In the genomic region with DNA sequence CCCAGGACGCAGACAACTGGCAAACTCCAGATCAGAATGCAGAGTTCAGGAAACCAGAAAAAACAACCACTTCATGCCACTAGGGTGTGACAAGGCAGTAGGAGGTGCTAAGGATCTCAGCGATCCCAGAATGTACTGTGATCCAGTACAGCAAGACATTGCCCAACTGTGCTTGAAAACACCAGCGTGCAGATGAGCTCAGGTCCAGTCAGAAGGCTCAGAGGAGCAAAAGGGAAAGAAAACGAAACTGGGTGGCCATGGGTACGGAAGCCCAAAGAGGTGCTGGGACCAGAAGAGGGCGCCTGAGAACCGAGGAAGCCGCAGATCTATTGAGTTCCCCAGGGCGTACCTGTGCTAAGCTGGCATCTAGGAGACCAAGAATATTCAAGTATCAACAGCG, we compare ENCODE assay signal across 8 mouse cellular contexts. TPM values are rescaled to one million over a fixed set of nuclear protein-coding genes. Genes with fewer than 3 reads are reported as not detected.
A peak's percentile ranks its signal among the peaks of the same experiment; 100 is the strongest.
DNase-seq lines count a peak whose midpoint lies in the region; ATAC-seq and TF ChIP-seq lines count a peak whose summit lies in the region.

No protein-coding gene starts in this region.

- H3K36me3 ChIP-seq in ES-E14 (ENCODE audit: control insufficient read depth, insufficient read depth, low read length, poor library complexity, severe bottlenecking), result no peaks in the 10 kb centered on the region
- no peaks in the 10 kb centered on the region for H3K36me3 ChIP-seq in forebrain, embryonic 15.5 days
- no peaks in the 10 kb centered on the region for H3K36me3 ChIP-seq in thymus, adult 2 months (ENCODE audit: control insufficient read depth, insufficient read depth, low read length)

- H3K27me3 ChIP-seq in forebrain, embryonic 15.5 days, result no peaks in the 10 kb centered on the region
- H3K27me3 ChIP-seq in thymus, adult 2 months (ENCODE audit: control insufficient read depth, insufficient read depth, low read length), result no peaks in the 10 kb centered on the region

- H3K4me3 ChIP-seq in ES-E14 (ENCODE audit: insufficient read depth in 1 of 2, low read depth in 1 of 2, low read length in 2 of 2, poor library complexity in 1 of 2, severe bottlenecking in 1 of 2), result peak overlapping the region in 1 of 2 experiments; percentile 14; a peak in 1 of 4 replicates
- peak overlapping the region; percentile 30 for H3K4me3 ChIP-seq in forebrain, embryonic 15.5 days
- H3K4me3 ChIP-seq in lung, adult 2 months (replicated peaks; ENCODE audit: extremely low read depth, low read depth, low read length), result peak overlapping the region; percentile 74
- peak overlapping the region; percentile 47 for H3K4me3 ChIP-seq in olfactory bulb, adult 2 months (ENCODE audit: insufficient read depth, low read depth, low read length)
- peak overlapping the region; percentile 55 for H3K4me3 ChIP-seq in thymus, adult 2 months (ENCODE audit: control insufficient read depth, insufficient read depth, low read length)

- no peaks in the 10 kb centered on the region for H3K9me3 ChIP-seq in ES-E14 (ENCODE audit: control insufficient read depth, insufficient read depth, low read depth, low read length)
- no peaks in the 10 kb centered on the region for H3K9me3 ChIP-seq in forebrain, embryonic 15.5 days

- 0 out of 2 replicates have a peak, but pooled peaks have one; percentile 58 for ATAC-seq in forebrain, embryonic 15.5 days (replicated peaks)

- no peak for TF ChIP-seq POLR2A in lung, adult 2 months (IDR thresholded peaks at IDR 0.05; ENCODE audit: borderline replicate concordance, extremely low read depth, low read depth, low read length)
- TF ChIP-seq POLR2A in olfactory bulb, adult 2 months (IDR thresholded peaks at IDR 0.05; ENCODE audit: insufficient read depth, low read depth, low read length), result no peak
- TF ChIP-seq POLR2A in thymus, adult 2 months (IDR thresholded peaks at IDR 0.05; ENCODE audit: control insufficient read depth, extremely low read depth, insufficient read depth, low read length, poor library complexity), result no peak

- H3K4me2 ChIP-seq in forebrain, embryonic 15.5 days (replicated peaks), result peak overlapping the region; percentile 37

- no peaks in the 10 kb centered on the region for H3K4me1 ChIP-seq in ES-E14 (ENCODE audit: control insufficient read depth in 2 of 2, insufficient read depth in 2 of 2, low read length in 2 of 2, poor library complexity in 1 of 2)
- no peaks in the 10 kb centered on the region for H3K4me1 ChIP-seq in forebrain, embryonic 15.5 days
- H3K4me1 ChIP-seq in lung, adult 2 months (ENCODE audit: control insufficient read depth, insufficient read depth, low read length), result no peaks in the 10 kb centered on the region
- H3K4me1 ChIP-seq in olfactory bulb, adult 2 months (ENCODE audit: control insufficient read depth, insufficient read depth, low read length), result no peaks in the 10 kb centered on the region
- no peaks in the 10 kb centered on the region for H3K4me1 ChIP-seq in thymus, adult 2 months (replicated peaks; ENCODE audit: control insufficient read depth, insufficient read depth, low read length)

- H3K27ac ChIP-seq in ES-E14 (ENCODE audit: insufficient read depth, low read depth, low read length, poor library complexity, severe bottlenecking), result no peak overlapping the region
- H3K27ac ChIP-seq in forebrain, embryonic 15.5 days (replicated peaks), result no peak overlapping the region
- H3K27ac ChIP-seq in olfactory bulb, adult 2 months (ENCODE audit: insufficient read depth, low read depth, low read length), result no peak overlapping the region
- H3K27ac ChIP-seq in thymus, adult 2 months (ENCODE audit: control insufficient read depth, insufficient read depth, low read length), result peak overlapping the region; percentile 56; the same call in 1 of the 2 replicates

- peak; percentile 26 for DNase-seq in ES-E14 (ENCODE audit: low read depth, low spot score)
- peak; percentile 50 for DNase-seq in cerebellum, adult 11 months
- DNase-seq in heart, postnatal 25 days (ENCODE audit: low spot score), result peak; percentile 8
- peak; percentile 11 to 59 for DNase-seq in layer of hippocampus, adult 18-20 months (ENCODE audit: low spot score in 2 of 2)
- peak; percentile 42 for DNase-seq in lung, adult 2 months
- peak; percentile 65 for DNase-seq in thymus, adult 2 months

- WGBS in forebrain, embryonic 15.5 days, result 21% methylated on average over 10 of the region's 10 CpGs
- WGBS in lung, adult 2 months, result 31% methylated on average over 10 of the region's 10 CpGs
- 21% methylated on average over 10 of the region's 10 CpGs for WGBS in olfactory bulb, adult 2 months
- WGBS in thymus, adult 2 months, result 4% methylated on average over 10 of the region's 10 CpGs

- no peak overlapping the region for H3K9ac ChIP-seq in ES-E14 (ENCODE audit: insufficient read depth, low read depth, low read length, poor library complexity, severe bottlenecking)
- no peak overlapping the region for H3K9ac ChIP-seq in forebrain, embryonic 15.5 days (replicated peaks)

- TF ChIP-seq CTCF in lung, adult 2 months (IDR thresholded peaks at IDR 0.05; ENCODE audit: insufficient read depth, low read length), result peak; percentile 49
- 0 out of 2 replicates have a peak, but pooled peaks have one; percentile 36 for TF ChIP-seq CTCF in olfactory bulb, adult 2 months (IDR thresholded peaks at IDR 0.05; ENCODE audit: insufficient read depth, low read depth, low read length)
- TF ChIP-seq CTCF in thymus, adult 2 months (IDR thresholded peaks at IDR 0.05; ENCODE audit: borderline replicate concordance, control insufficient read depth, extremely low read depth, insufficient read depth, low read length, poor library complexity), result peak; percentile 68; the same call in 1 of the 2 replicates

- intact Hi-C loops in heart, postnatal 25 days (cut with DNase I), result loop anchor here (5.0 kb wide), 2 partner anchors 132 to 297 kb away; a partner anchor contains a TSS

- in situ Hi-C loops in ES-E14 (cut with MboI; ENCODE audit: low sequenced_read_pairs in 2 of 2, unreplicated experiment in 2 of 2), result no loop called here

TF ChIP-seq in ES-E14, 5 proteins besides CTCF, POLR2A, EP300 and RAD21:
- no peak for TF ChIP-seq CHD2 (IDR thresholded peaks at IDR 0.05; ENCODE audit: low read depth, low read length)
- no peak for TF ChIP-seq MAFK (IDR thresholded peaks at IDR 0.05; ENCODE audit: insufficient read depth, low read depth, low read length)

RNA-seq across cellular contexts. Expression of a gene that starts 11.8 kb away (rescaled TPM):
- total RNA-seq in ES-E14 (2012; rRNA removed), result not detected in 2 replicates
- polyA plus RNA-seq in forebrain, embryonic 15.5 days (2015; fragmentation: Nextera tagmentation; extraction: Ambion mirVana), result not detected in 2 replicates
- not detected for total RNA-seq in heart, postnatal 25 days (2021)
- total RNA-seq in layer of hippocampus, adult 18-20 months (2021), result under 1 TPM; 0.51 to 0.62 TPM
- not detected in 2 replicates for polyA plus RNA-seq in lung, adult 2 months (2012; rRNA removed)
- polyA plus RNA-seq in olfactory bulb, adult 2 months (2012; ENCODE audit: insufficient read depth, insufficient read length, low replicate concordance, missing spikeins), result not detected in 2 replicates
- polyA plus RNA-seq in thymus, adult 2 months (2012; rRNA removed), result not detected in 2 replicates

RNA-seq across cellular contexts. Expression of a gene that starts 19.7 kb away (rescaled TPM):
- 9.6 and 10.4 TPM in 2 replicates for total RNA-seq in ES-E14 (2012; rRNA removed)
- polyA plus RNA-seq in forebrain, embryonic 15.5 days (2015; fragmentation: Nextera tagmentation; extraction: Ambion mirVana), result 15.9 and 16.4 TPM in 2 replicates
- 10 to 100 TPM; 27.2 to 30.1 TPM for total RNA-seq in heart, postnatal 25 days (2021)
- 10 to 100 TPM; 95.9 to 97.0 TPM for total RNA-seq in layer of hippocampus, adult 18-20 months (2021)
- polyA plus RNA-seq in lung, adult 2 months (2012; rRNA removed), result 6.8 and 7.4 TPM in 2 replicates
- not detected in 2 replicates for polyA plus RNA-seq in olfactory bulb, adult 2 months (2012; ENCODE audit: insufficient read depth, insufficient read length, low replicate concordance, missing spikeins)
- 13.7 and 14.1 TPM in 2 replicates for polyA plus RNA-seq in thymus, adult 2 months (2012; rRNA removed)

RNA-seq across cellular contexts. Expression of a gene that starts 52.1 kb away (rescaled TPM):
- total RNA-seq in ES-E14 (2012; rRNA removed), result not detected in 2 replicates
- polyA plus RNA-seq in forebrain, embryonic 15.5 days (2015; fragmentation: Nextera tagmentation; extraction: Ambion mirVana), result not detected in 2 replicates
- not detected for total RNA-seq in heart, postnatal 25 days (2021)
- not detected for total RNA-seq in layer of hippocampus, adult 18-20 months (2021)
- polyA plus RNA-seq in lung, adult 2 months (2012; rRNA removed), result not detected in 2 replicates
- polyA plus RNA-seq in olfactory bulb, adult 2 months (2012; ENCODE audit: insufficient read depth, insufficient read length, low replicate concordance, missing spikeins), result not detected in 2 replicates
- 0.07 TPM in 1 of 2 replicates, not detected in the other for polyA plus RNA-seq in thymus, adult 2 months (2012; rRNA removed)

Comparison
In these comparisons a context has a peak if more than half of its experiments do, and no peak if none do; other contexts are left out.
1. DNase-seq: peak in every context shown above with its lines; median percentile 65 in thymus, adult 2 months; 50 in cerebellum, adult 11 months; 42 in lung, adult 2 months; 35 in layer of hippocampus, adult 18-20 months; 26 in ES-E14; 8 in heart, postnatal 25 days.